Mouse (Mus musculus) adrenal gland, adult 2 months (tissue): ENCODE measurements around the gene Npw. TPM values are rescaled to one million over a fixed set of nuclear protein-coding genes. Genes with fewer than 3 reads are reported as not detected.

Experiments used
- DNase-seq: peaks from one replicate; pipeline ENCODE4 v3.0.0; 2021
- polyA plus RNA-seq: library from polyadenylated mRNA; depleted of rRNA; stranded (reverse); fragments of >200 nt; gene quantifications from 2 replicates; pipeline ENCODE4 v1.2.3, GENCODE M21; 2012; rRNA removed
- total RNA-seq, 2 experiments: library from RNA; stranded (reverse); gene quantifications; 2 replicates each; pipeline ENCODE4 v1.2.3; 2021

Npw gene
- total and polyA plus RNA-seq, 3 experiments = 2.4 TPM; not detected in 2

DNA sequence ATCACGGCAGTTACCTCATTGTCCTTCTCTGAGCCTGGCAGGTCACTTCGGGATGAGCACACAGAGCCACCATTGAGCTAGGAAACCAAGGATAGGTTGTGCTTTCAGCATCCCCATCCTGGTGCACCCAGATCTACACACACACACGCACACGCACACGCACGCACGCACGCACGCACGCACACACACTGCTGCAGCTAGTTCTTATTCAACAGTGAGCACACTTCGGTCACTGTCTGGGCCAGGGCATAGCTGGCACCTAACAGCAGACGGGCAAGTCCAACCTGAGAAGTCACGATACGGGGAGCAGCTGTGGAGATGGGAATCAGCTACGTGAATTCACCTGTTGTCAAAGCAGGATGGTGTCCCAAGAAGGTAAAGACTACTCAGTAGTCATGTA is 17.7 kb downstream of the Npw start:
- DNase-seq = no peak

DNA sequence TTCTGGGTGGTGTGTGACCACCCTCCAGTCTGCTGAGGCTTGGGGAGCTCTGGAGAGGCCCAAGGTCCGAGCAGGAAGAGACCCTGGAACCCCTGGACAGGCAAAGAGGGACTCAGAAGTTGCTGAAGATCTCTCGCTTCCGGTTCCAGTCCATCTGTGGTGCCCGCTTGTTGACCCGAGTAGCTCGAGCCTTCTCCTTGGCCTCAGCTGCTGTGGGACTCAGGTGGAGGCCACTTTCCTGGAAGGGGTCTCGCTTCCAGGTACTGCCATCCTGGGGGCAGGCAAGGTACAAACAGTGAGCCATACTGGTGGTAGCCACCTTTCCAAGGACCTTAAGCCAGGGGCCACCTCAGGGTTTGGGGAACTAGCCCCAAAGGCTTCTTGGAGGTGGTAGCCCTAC is 18.1 kb downstream of the Npw start:
- DNase-seq = no peak

DNA sequence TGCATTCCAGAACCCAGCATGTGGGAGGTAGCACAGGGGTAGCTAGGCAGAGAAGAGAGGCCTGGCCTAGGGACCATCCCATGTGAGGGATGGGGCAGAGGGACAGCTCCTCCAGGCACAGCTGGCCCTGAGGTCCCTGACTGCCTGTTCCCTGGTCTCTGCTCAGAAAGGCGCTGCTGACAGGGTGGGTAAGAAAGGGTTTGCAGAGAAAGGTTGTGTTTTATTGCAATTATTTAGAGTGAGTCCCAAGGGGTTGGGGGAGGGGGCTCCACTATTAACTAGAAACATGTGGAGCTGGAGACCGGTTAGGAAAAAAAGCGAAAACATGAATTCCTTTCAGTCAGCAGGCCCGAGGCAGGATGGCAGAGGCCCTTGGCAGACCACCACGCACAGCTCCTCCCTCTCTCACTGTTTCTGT is 18.7 kb downstream of the Npw start:
- DNase-seq = no peak

DNA sequence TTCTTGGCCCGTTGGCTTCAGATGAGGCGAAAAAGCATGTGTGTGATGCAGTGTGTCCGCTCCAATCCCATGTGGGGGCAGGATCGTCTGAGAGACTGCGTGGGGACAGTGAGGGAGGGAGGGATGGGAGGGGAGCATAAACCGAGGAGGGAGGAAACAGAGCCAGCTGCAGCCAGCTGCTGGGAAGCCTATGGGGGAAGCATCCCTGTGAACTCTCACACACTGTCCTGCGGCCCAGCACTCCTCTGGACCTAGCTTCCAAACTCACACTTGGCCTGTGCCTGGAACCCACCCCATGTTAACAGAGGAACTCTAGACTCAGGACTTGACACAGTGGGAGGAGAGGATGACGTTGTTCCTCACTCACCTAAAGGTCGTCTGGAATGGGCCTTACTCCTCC is 19.4 kb downstream of the Npw start:
- DNase-seq = no peak

DNA sequence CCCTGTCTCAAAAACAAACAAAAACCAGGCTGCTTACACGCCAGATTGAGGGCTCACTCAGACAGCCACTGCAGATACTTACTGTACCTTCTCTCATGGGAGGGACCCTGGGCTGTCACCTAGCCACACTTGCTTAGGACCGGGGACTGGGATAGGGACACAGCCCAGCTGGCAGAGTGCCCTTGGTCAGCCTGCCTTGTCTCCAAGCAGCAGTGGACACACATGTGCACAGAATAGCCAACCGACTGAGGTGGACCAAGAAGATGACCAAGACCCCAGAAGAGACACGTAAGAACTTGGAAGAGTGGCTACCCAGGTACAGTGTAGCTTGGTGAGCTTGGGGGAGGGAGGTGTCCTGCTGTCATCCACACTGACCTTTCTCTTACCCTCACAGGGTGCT is 20.0 kb downstream of the Npw start:
- no peak for DNase-seq

DNA sequence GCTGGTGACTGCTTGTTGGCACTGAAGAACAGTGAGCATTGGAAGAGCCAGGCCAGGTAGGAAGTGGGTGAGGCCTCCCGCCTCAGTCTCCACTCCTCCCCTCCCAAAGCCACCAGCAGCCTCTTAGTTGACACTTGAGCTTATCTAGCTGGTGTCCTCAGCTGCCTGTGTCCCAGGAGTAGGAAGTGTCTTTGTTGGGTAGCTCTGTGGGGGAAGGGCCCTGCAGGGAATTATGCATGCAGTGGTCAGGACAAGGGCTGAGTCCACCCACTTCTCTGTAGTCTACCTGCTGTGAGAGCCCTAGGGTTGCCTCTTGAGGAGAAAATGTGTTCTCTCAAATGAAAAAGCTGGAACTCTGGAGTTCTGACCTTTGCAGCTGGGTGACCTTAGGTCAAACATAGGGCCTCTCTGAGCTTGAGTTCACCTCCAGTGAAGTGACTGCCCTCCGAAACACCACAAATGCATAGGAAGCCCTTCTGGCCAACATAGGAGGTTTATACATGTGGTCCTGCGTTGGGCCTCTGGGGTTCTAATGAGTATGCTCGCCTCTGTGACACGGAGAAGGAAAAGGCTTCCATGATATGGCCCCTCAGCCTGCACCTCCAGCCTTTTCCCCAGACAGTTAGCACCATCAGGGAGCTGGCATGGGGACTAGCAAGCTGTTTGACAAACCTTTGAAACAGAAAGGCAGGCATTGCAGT is 21.3 kb downstream of the Npw start:
- DNase-seq = no peak

DNA sequence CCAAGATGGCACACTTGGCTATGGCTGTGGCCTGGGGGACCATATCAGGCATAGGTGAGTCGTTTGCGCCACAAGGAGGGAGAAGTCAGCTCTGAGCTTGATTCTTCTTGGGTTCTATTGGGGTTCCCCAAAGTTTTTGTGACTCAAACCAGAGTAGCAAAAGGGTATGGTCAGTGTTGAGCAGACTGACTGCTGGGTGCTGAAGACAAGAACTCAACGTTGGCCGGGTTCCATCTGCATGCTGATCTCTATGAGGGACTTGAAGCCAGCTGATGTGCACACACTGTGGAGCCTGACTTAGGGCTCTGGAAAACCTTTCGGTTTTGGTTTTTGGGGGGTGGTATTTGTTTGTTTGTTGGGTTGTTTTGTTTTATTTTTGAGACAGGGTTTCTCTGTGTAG is 22.6 kb downstream of the Npw start:
- no peak for DNase-seq

DNA sequence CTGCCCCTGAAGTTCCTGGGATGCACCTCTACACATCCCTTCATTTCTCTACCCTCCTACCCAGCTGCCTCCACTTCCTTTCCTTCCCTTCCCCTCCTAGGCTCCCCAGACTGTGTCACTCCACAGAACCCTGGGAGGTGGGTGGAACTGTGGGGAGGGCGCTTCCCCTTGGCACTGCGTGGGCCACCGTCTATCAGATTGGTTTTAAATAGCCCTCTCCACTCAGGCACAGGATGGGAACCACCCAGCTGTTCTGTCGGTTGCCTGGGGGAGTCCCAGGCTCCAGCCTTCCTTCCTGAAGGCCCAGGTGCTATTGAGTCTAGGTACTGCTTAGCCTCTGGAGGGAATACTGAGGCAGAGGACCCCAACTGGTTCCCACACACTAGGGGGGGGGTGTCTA is 23.2 kb downstream of the Npw start:
- DNase-seq = peak; percentile 50

DNA sequence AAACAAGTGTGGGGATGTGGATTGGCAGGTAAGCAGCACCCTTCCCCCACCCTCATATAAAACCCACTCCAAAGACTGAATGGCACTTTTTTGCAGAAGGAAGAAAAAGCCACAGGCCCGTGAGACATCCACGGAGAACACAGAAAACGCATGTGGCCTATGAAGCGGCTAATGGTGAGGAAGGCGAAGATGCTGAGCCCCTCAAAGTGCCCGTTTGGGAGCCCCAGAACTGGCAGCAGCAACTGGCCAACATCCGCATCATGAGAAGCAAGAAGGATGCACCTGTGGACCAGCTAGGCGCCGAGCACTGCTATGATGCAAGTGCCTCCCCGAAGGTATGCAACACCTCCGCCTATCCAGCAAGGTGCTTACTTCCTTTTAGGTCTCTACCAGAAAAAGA is 24.4 kb downstream of the Npw start:
- no peak for DNase-seq

DNA sequence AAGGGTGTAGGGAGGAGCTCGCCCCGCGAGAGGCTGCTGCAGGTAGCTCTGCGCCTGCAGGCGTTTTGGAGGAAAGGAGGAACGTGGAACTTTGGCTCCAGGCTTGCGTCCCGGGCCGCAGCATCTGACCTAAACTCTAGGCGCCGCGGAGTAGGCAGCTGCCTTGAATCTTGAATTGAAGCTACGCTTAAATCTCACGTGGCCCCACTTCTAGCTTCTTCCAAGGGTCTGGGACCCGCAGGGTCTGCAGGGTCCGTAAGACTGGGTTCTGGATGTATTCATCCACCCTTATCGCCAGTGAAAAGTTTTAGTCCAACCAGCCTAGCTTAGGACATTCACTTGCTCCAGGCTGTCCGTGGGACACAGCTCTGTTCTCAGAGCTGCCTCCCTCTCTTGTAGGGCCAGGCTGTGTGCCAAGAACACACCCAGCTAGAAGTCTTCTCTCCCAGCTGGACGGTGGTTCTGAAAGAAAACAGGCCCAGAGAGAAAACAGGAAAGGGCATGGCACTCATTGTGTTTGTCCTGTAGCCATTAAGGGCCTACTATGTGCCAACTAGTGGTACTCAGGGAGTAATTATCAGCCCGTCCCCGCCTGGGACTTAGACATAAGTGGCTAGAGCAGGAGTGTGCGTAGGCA is 25.3 kb downstream of the Npw start:
- peak; percentile 63 for DNase-seq

DNA sequence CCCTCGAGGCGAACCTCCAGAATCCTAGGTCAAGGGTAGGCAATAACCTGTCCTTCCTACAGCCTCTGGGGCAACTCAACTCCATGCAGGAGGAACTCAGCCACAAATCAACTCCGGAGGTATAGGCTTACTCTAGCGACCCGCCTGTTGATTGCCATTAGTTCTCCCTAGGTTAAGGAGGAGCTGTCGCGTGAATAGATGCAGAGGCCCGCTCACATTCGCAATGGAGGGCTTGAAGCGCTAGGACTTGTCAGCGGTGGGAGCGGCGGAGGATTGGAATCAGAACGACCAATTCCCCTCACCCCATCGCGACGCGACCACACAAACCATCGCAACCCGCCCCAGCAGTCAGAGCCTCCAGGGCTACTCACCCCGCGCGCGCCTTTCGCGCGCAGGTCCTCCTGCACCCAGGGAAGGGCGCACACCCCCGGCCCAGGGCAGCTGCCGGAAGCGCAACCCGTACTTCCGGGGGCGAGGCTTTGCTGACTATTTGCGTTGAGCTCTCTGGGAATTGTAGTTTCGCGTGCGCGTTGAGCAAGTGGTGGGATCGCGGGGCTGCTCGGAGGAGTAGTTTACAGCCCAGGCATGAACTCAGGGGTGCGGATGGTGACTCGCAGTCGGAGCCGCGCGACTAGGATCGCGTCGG is 26.0 kb downstream of the Npw start, which contains the start of the genes Tsc2 and Nthl1:
Gene Tsc2 (minus strand): TSS at position 464 of the 646 bp plus-strand sequence.
Gene Nthl1 (plus strand): TSS at position 514 of the 646 bp plus-strand sequence.
- peak; percentile 91 for DNase-seq

DNA sequence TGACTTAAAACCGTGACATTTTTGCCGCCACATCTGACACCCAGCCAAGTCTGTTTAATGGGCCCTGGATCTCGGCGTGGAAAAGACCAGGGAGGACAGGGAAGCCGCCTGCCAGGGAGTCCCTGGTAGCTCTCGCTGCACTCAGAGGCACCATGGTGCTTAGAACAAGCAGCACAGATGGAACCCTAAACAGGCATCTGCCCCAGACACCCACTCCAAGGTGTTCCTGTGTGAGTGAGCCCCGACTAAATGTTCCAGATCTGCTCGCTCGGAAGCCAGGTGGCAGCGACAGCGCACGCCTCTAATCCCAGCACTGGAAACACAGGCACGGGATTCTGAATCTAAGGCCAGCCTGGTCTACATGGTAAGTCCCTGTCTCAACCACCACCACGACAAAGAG is 28.2 kb downstream of the Npw start:
- DNase-seq = no peak

DNA sequence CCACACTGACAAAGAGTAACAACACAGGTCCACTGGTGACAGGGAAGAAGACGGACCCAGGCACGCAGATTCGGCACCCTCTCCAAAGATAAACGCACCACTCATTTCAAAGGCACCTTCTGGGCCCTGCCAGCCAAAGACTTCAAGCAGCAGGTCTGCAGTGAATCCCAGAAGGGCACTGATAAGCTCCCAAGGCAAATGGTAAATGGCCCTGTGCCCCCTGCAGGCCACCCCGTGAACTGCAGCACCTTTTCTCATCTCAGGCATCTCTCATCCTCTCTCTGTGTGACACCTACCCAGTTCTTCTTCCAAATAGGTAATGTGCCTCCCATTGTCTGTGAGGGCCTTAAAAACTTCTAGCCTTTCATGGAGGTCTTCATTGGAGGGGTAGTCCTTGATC is 29.6 kb downstream of the Npw start:
- peak; percentile 78 for DNase-seq

DNA sequence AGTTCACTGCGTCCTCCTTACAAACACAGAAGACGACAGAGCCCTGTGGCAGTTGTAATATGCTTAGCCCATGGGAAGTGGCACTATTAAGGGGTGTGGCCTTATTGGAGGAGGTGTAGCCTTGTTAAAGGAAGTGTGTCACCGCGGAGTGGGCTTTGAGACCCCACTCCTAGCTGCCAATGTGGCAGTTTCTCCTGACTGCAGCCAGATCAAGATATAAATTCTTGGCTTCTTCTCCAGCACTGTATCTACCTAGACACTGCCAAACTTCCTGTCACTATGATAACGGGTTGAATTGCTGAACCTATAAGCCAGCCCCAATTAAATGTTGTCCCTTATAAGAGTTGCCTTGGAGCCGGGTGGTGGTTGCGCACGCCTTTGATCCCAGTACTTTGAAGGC is 32.8 kb downstream of the Npw start:
- DNase-seq = no peak

DNA sequence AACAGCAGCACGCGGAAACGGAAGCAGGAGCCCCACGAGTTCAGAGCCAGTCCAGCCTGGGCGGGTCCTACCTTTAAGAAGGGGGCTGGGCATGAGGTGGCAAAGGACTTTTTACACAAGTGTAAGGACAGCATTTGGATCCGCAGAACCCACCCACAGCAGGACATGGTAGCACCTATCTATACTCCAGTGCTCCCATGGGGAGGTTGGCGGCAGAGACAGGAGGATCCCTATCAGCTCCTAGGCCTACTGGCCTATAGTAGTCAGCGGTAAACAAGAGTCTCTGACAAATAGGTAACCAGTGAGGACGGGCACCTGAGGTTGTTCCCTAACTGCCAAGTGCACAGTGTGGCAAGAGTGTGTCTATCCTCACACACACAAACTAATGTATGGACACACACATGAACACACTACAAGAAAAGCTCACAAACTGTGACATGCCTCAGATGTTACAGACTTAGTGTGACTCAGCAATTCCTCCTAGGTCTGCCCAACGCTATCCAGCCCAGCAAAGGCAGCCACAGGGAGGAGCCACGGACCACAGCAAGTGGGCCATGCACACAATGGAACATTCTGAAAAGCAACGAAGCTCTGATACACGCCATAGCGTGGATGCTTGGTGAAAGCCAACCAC is 40.6 kb downstream of the Npw start:
- no peak for DNase-seq

DNA sequence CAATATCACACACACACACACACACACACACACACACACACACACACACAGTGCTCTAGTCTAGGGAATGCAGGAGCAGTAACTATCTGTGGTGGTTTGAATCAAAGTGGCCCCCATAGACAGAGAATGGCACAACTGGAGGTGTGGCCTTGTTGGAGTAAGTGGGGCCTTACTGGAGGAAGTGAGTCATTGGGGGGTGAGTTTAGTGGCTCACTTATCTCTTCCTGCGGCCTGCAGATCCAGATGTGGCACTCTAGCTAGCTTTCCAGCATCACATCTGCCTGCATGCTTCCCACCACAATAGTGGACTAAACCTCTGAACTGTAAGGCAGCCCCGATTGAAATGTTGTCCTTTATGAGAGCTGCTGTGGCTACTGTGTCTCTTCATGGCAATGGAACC is 47.5 kb downstream of the Npw start:
- DNase-seq = no peak

DNA sequence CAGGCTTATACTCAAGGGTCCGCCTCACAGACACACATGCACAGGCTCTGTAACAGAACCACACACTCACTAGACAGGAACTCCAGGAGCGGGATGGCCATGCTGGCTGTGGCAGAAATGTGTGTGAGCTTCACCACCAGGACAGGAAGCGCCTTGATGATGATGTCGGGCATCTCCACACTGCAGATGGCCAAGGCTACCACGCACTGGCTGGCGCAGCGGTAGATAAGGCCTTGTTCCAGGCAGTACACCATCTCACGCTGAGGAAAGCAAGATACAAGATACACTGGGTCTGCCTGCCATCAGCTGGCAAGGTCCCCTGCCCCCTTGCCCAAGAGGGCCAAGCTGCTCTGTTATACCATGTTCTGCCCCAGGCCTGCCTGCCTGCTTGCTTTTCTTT is 49.4 kb downstream of the Npw start:
- no peak for DNase-seq

DNA sequence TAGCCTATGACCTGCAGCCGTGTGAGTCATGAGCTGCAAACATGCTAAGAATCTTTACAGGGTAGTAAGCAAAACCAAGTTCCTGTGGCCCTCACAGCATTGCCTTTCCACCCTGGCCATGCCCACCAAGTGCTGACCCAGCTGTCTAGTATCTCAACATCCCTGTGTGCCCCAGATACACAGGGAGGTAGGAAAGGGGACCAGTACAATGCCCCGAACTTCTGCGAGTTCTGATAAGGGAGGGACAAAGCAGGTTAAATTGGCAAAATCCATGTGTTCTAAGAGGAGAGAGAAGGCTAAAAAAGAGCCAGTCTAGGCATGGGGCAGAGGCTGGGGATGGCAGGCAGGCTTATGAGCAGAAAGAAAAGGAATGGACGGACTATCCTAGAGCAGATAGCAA is 49.9 kb downstream of the Npw start:
- DNase-seq = no peak

Other genes with a start within 250 kb of the Npw start
Only the 30 nearest of the 34 such genes appear.
- gene Eci1, start 231.8 kb downstream of the Npw start, total RNA-seq = 100 to 1,000 TPM; 303 to 325 TPM
- 163 and 182 TPM in 2 replicates for gene Eci1, start 231.8 kb downstream of the Npw start, polyA plus RNA-seq
- 1 to 10 TPM; 2.1 to 3.7 TPM for gene Dnase1l2, start 215.4 kb downstream of the Npw start, total RNA-seq
- 1.8 and 4.1 TPM in 2 replicates for gene Dnase1l2, start 215.4 kb downstream of the Npw start, polyA plus RNA-seq
- 10 to 100 TPM; 17.0 to 21.8 TPM for gene E4f1, start 188.1 kb downstream of the Npw start, total RNA-seq
- 57.5 and 59.5 TPM in 2 replicates for gene E4f1, start 188.1 kb downstream of the Npw start, polyA plus RNA-seq
- 100 to 1,000 TPM in 1 of 2 experiments, 10 to 100 TPM in 1; 65.0 to 104 TPM for gene Pgp, start 188.1 kb downstream of the Npw start, total RNA-seq
- gene Pgp, start 188.1 kb downstream of the Npw start, polyA plus RNA-seq = 254 TPM in 2 replicates
- gene Bricd5, start 184.6 kb downstream of the Npw start, total RNA-seq = under 1 TPM; 0.38 to 0.69 TPM
- gene Bricd5, start 184.6 kb downstream of the Npw start, polyA plus RNA-seq = 0.57 and 0.67 TPM in 2 replicates
- 10 to 100 TPM; 25.6 to 26.0 TPM for gene Mlst8, start 179.4 kb downstream of the Npw start, total RNA-seq
- 44.5 and 61.7 TPM in 2 replicates for gene Mlst8, start 179.4 kb downstream of the Npw start, polyA plus RNA-seq
- 10 to 100 TPM; 19.4 to 28.7 TPM for gene Caskin1, start 169.9 kb downstream of the Npw start, total RNA-seq
- 47.0 and 47.7 TPM in 2 replicates for gene Caskin1, start 169.9 kb downstream of the Npw start, polyA plus RNA-seq
- 100 to 1,000 TPM in 1 of 2 experiments, 10 to 100 TPM in 1; 91.4 to 105 TPM for gene Traf7, start 130.5 kb downstream of the Npw start, total RNA-seq
- gene Traf7, start 130.5 kb downstream of the Npw start, polyA plus RNA-seq = 152 and 167 TPM in 2 replicates
- gene Rab26, start 124.2 kb downstream of the Npw start, total RNA-seq = 1 to 10 TPM in 1 of 2 experiments, under 1 TPM in 1; 0.98 to 1.8 TPM
- gene Rab26, start 124.2 kb downstream of the Npw start, polyA plus RNA-seq = 0.65 and 1.1 TPM in 2 replicates
- 10 to 100 TPM; 34.3 to 40.5 TPM for gene Pkd1, start 108.6 kb downstream of the Npw start, total RNA-seq
- gene Pkd1, start 108.6 kb downstream of the Npw start, polyA plus RNA-seq = 73.2 and 73.3 TPM in 2 replicates
- 100 to 1,000 TPM in 1 of 2 experiments, 10 to 100 TPM in 1; 83.5 to 110 TPM for gene Tsc2, start 25.8 kb downstream of the Npw start, total RNA-seq
- gene Tsc2, start 25.8 kb downstream of the Npw start, polyA plus RNA-seq = 160 and 180 TPM in 2 replicates
- gene Nthl1, start 25.8 kb downstream of the Npw start, total RNA-seq = 10 to 100 TPM in 1 of 2 experiments, 1 to 10 TPM in 1; 4.8 to 10.1 TPM
- 9.4 and 13.8 TPM in 2 replicates for gene Nthl1, start 25.8 kb downstream of the Npw start, polyA plus RNA-seq
- 10 to 100 TPM; 51.8 to 76.0 TPM for gene Slc9a3r2, start 8.1 kb downstream of the Npw start, total RNA-seq
- 120 and 150 TPM in 2 replicates for gene Slc9a3r2, start 8.1 kb downstream of the Npw start, polyA plus RNA-seq
- 10 to 100 TPM; 40.8 to 51.3 TPM for gene Zfp598, start 11.2 kb upstream of the Npw start, total RNA-seq
- gene Zfp598, start 11.2 kb upstream of the Npw start, polyA plus RNA-seq = 86.0 and 99.0 TPM in 2 replicates
- 1 to 10 TPM; 2.0 to 2.4 TPM for gene Syngr3, start 31.5 kb upstream of the Npw start, total RNA-seq
- gene Syngr3, start 31.5 kb upstream of the Npw start, polyA plus RNA-seq = 2.1 and 5.3 TPM in 2 replicates
- gene Gfer, start 37.7 kb upstream of the Npw start, total RNA-seq = 10 to 100 TPM; 37.7 to 41.6 TPM
- gene Gfer, start 37.7 kb upstream of the Npw start, polyA plus RNA-seq = 40.7 and 43.1 TPM in 2 replicates
- gene Noxo1, start 37.8 kb upstream of the Npw start, total RNA-seq = 1 to 10 TPM; 2.8 to 6.4 TPM
- 4.9 and 9.4 TPM in 2 replicates for gene Noxo1, start 37.8 kb upstream of the Npw start, polyA plus RNA-seq
- gene Tbl3, start 49.2 kb upstream of the Npw start, total RNA-seq = 10 to 100 TPM; 27.9 to 41.1 TPM
- 49.0 and 63.2 TPM in 2 replicates for gene Tbl3, start 49.2 kb upstream of the Npw start, polyA plus RNA-seq
- gene Rnf151, start 59.6 kb upstream of the Npw start, total RNA-seq = not detected
- 0.25 and 0.61 TPM in 2 replicates for gene Rnf151, start 59.6 kb upstream of the Npw start, polyA plus RNA-seq
- 100 to 1,000 TPM; 718 to 903 TPM for gene Rps2, start 59.7 kb upstream of the Npw start, total RNA-seq
- 2,302 and 2,907 TPM in 2 replicates for gene Rps2, start 59.7 kb upstream of the Npw start, polyA plus RNA-seq
- 100 to 1,000 TPM; 242 to 306 TPM for gene Ndufb10, start 66.0 kb upstream of the Npw start, total RNA-seq
- 277 and 298 TPM in 2 replicates for gene Ndufb10, start 66.0 kb upstream of the Npw start, polyA plus RNA-seq
- gene Rpl3l, start 69.4 kb upstream of the Npw start, total RNA-seq = under 1 TPM in 1 of 2 experiments, not detected in 1; 0.28 TPM
- gene Rpl3l, start 69.4 kb upstream of the Npw start, polyA plus RNA-seq = 0.17 TPM in 1 of 2 replicates, not detected in the other
- 100 to 1,000 TPM in 1 of 2 experiments, 10 to 100 TPM in 1; 95.7 to 101 TPM for gene Msrb1, start 78.2 kb upstream of the Npw start, total RNA-seq
- 108 and 118 TPM in 2 replicates for gene Msrb1, start 78.2 kb upstream of the Npw start, polyA plus RNA-seq
- 1 to 10 TPM; 1.8 to 1.9 TPM for gene Hs3st6, start 94.5 kb upstream of the Npw start, total RNA-seq
- gene Hs3st6, start 94.5 kb upstream of the Npw start, polyA plus RNA-seq = 7.5 TPM in 2 replicates
- 1 to 10 TPM in 1 of 2 experiments, under 1 TPM in 1; 0.86 to 1.5 TPM for gene Meiob, start 145.8 kb upstream of the Npw start, total RNA-seq
- not detected in 2 replicates for gene Meiob, start 145.8 kb upstream of the Npw start, polyA plus RNA-seq
- gene Hagh, start 181.7 kb upstream of the Npw start, total RNA-seq = 100 to 1,000 TPM; 102 to 123 TPM
- 115 and 137 TPM in 2 replicates for gene Hagh, start 181.7 kb upstream of the Npw start, polyA plus RNA-seq
- gene Fahd1, start 191.9 kb upstream of the Npw start, total RNA-seq = 10 to 100 TPM; 25.4 to 43.4 TPM
- gene Fahd1, start 191.9 kb upstream of the Npw start, polyA plus RNA-seq = 11.7 and 16.6 TPM in 2 replicates
- 1 to 10 TPM; 5.5 to 6.7 TPM for gene Igfals, start 207.5 kb upstream of the Npw start, total RNA-seq
- 11.2 and 18.5 TPM in 2 replicates for gene Igfals, start 207.5 kb upstream of the Npw start, polyA plus RNA-seq
- 10 to 100 TPM; 53.1 to 56.6 TPM for gene Nubp2, start 227.9 kb upstream of the Npw start, total RNA-seq
- gene Nubp2, start 227.9 kb upstream of the Npw start, polyA plus RNA-seq = 38.5 and 55.9 TPM in 2 replicates
- gene Spsb3, start 228.2 kb upstream of the Npw start, total RNA-seq = 10 to 100 TPM; 30.8 to 33.1 TPM
- gene Spsb3, start 228.2 kb upstream of the Npw start, polyA plus RNA-seq = 144 and 179 TPM in 2 replicates